Mouse (Mus musculus) lung, embryonic 14.5 days (tissue): ENCODE measurements around the gene Xk. TPM values are rescaled to one million over a fixed set of nuclear protein-coding genes. Genes with fewer than 3 reads are reported as not detected.

Experiments
- ATAC-seq: fragments of 200-750 bp; cut with Nextera tagmentation; 2 replicates; pipeline ENCODE4 v1.8.0; 2017; ENCODE audit warnings: mild to moderate bottlenecking, moderate TSS enrichment, moderate library complexity; ENCODE audit not compliant: insufficient read depth
- DNase-seq: peaks from one replicate; pipeline ENCODE4 v3.0.0-alpha.2; 2015
- H3K27ac ChIP-seq: fragments of 300-500 bp; sonication (generic); 2 replicates; pipeline ENCODE4 v1.5.1; 2014; ENCODE audit warnings: low read depth, mild to moderate bottlenecking, moderate library complexity
- H3K27me3 ChIP-seq: fragments of 300-500 bp; sonication (generic); 2 replicates; pipeline ENCODE4 v1.6.1; 2014; ENCODE audit warnings: low read length, control low read depth; ENCODE audit not compliant: insufficient read depth
- H3K36me3 ChIP-seq: fragments of 300-500 bp; sonication (generic); 2 replicates; pipeline ENCODE4 v1.6.1; 2014; ENCODE audit warnings: control low read depth; ENCODE audit not compliant: insufficient read depth
- H3K4me1 ChIP-seq: fragments of 300-500 bp; sonication (generic); 2 replicates; pipeline ENCODE4 v1.6.1; 2014; ENCODE audit warnings: antibody characterized with exemption, control low read depth; ENCODE audit not compliant: insufficient read depth
- H3K4me2 ChIP-seq: fragments of 300-500 bp; sonication (generic); 2 replicates; pipeline ENCODE4 v1.6.1; 2014; ENCODE audit warnings: mild to moderate bottlenecking
- H3K4me3 ChIP-seq: fragments of 300-500 bp; sonication (generic); 2 replicates; pipeline ENCODE4 v1.5.1; 2014; ENCODE audit warnings: low read depth, low read length
- H3K9ac ChIP-seq: fragments of 300-500 bp; sonication (generic); 2 replicates; pipeline ENCODE4 v1.6.1; 2014
- H3K9me3 ChIP-seq: fragments of 300-500 bp; sonication (generic); 2 replicates; pipeline ENCODE4 v1.6.1; 2016; ENCODE audit warnings: low read depth, low read length, control low read depth
- CTCF ChIP-seq: IDR thresholded peaks from 2 replicates; pipeline ENCODE4 v1.5.1; 2016; ENCODE audit warnings: antibody characterized with exemption, low read depth
- WGBS: fragments of 180-500 bp; shearing (Covaris S2); extraction: QIAGEN DNeasy Blood & Tissue Kit; methylation state at CpG from one replicate; pipeline ENCODE4 v1.1.7; 2014; 5-methylcytosine and 5-hydroxymethylcytosine counted together
- polyA plus RNA-seq: library from polyadenylated mRNA; unstranded; fragments of >200 nt; fragmentation: Nextera tagmentation; extraction: Ambion mirVana; gene quantifications from 2 replicates; pipeline ENCODE4 v1.2.1, GENCODE M21; 2014

The Xk gene
- 2.7 and 3.5 TPM in 2 replicates for polyA plus RNA-seq

DNA sequence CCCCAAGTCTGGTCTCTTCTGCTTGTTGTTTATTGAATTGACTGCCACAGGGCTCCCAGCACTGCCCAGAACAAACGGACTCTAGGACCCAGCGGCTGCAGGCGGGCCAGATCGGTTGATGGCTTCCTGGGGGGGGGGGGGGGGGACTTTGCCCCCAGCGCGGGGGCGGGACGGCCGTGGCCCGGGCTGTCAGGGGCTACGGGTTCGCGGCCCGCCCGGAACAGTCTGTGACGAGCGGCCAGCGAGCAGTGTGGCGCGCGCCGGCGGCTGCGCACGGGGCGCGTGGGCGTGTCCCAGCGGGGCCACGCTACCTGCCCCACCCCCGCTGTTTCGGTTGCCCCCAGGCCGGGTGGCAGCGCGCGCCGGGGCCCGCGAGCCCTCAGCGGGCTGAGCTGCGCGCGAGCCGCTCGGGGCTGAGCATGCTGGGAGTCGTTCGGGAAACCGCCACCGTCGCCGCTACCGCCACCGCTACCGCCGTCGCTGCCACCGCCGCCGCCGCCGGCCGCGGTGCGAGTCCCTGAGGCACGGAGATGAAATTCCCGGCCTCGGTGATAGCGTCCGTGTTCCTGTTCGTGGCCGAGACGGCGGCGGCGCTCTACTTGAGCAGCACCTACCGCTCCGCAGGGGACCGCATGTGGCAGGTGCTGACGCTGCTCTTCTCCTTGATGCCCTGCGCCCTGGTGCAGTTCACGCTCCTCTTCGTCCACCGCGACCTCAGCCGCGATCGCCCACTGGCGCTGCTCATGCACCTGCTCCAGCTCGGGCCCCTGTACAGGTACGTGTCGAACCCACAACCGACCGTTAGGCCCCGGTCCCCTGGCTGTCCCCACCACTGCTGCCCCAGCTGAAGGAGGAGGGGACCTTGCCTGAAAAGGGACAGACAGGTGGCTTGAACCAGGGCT is at the start of gene Xk:
TSS of gene Xk (plus strand) at position 297 of the 902 bp plus-strand sequence.
- Histone ChIP-seq H3K9ac (peak within 1 kb of the TSS; percentile 48), H3K36me3 (no peaks in the 10 kb centered on the region), H3K27me3 (no peaks in the 10 kb centered on the region), H3K27ac (peak within 1 kb of the TSS; percentile 36; the same call in 1 of the 2 replicates), H3K4me2 (peak within 1 kb of the TSS; percentile 58), H3K4me3 (peak within 1 kb of the TSS; percentile 53), H3K4me1 (no peaks in the 10 kb centered on the region), H3K9me3 (no peaks in the 10 kb centered on the region)
- ATAC-seq (peak; percentile 95), DNase-seq (peak; percentile 72)
- 8% methylated on average over 58 of the region's 94 CpGs for WGBS
- TF ChIP-seq CTCF, result no peak

DNA sequence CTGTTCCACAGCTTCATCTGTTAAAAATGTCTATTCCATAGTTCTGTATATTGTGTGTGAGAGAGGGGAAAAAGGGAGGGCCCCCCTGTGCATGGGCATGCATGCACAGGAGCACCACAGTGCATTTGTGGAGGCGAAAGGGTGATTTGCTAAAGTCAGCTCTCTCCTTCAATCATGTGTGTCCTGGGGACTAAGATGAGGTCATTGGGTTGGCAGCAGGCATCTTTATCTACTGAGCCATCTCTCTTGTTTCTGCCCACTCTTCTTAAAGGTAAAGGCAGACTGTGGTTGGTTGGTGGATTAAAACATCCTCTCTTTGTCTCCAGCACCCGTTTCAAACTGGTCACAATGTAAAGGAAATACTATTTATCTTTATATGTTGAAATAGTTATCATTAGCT is 45.5 kb upstream of the Xk start:
- WGBS, result 43% methylated on average over 2 of the region's 2 CpGs
- no peaks in the 10 kb centered on the region for H3K36me3 ChIP-seq
- no peak for DNase-seq
- no peak for TF ChIP-seq CTCF
- no peaks in the 10 kb centered on the region for H3K4me1 ChIP-seq
- no peak overlapping the region for H3K4me3 ChIP-seq
- H3K4me2 ChIP-seq, result no peak overlapping the region
- H3K9me3 ChIP-seq, result no peaks in the 10 kb centered on the region
- H3K27me3 ChIP-seq, result no peaks in the 10 kb centered on the region
- H3K9ac ChIP-seq, result no peak overlapping the region
- no peak overlapping the region for H3K27ac ChIP-seq
- no peak for ATAC-seq

DNA sequence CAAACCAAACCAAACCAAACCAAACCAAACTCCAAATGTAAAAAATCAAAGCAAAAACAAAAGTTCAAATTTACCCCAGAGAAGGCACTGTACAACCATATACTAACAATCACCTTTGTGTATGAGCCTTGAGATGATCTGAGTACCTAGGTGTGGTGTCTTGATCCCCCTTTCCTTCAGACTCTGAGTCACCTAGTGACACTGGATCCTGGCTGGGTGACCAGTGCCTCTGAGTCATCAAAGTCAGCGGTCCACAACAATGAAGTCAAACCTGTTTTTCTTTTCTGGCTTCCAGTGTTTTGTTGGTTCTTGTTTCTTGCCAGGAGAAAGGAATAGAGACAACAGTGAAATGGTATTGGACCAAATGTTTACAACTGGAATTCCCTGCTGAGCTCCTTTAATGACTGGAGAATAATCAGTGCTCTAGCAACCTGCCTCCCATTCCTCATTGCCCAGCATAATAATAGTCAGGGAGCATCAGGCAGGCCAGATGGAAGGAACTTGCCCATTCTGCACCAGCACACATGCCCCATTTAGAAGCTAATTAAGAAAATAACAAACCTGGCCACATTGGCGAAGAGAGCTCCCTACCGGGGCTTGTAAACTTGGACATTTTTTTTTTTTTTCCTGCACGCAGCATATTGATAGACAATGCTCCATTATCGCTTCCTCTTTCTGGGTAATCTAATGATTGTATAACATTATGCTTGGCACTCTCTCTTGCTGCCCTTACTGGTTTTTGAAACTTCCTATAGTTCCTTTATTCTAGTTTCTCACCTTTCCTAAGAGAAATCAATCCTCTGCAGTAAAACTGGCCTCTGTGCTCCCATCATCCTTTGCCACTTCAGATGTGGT is 31.6 kb upstream of the Xk start:
- TF ChIP-seq CTCF, result no peak
- no peaks in the 10 kb centered on the region for H3K9me3 ChIP-seq
- no peak overlapping the region for H3K4me2 ChIP-seq
- no peak for DNase-seq
- no peak overlapping the region for H3K27ac ChIP-seq
- no peak for ATAC-seq
- H3K9ac ChIP-seq, result no peak overlapping the region
- whole genome bisulfite sequencing, result 84% methylated on average over 5 of the region's 5 CpGs
- H3K4me1 ChIP-seq, result no peaks in the 10 kb centered on the region
- no peak overlapping the region for H3K4me3 ChIP-seq
- H3K36me3 ChIP-seq, result no peaks in the 10 kb centered on the region
- no peaks in the 10 kb centered on the region for H3K27me3 ChIP-seq

DNA sequence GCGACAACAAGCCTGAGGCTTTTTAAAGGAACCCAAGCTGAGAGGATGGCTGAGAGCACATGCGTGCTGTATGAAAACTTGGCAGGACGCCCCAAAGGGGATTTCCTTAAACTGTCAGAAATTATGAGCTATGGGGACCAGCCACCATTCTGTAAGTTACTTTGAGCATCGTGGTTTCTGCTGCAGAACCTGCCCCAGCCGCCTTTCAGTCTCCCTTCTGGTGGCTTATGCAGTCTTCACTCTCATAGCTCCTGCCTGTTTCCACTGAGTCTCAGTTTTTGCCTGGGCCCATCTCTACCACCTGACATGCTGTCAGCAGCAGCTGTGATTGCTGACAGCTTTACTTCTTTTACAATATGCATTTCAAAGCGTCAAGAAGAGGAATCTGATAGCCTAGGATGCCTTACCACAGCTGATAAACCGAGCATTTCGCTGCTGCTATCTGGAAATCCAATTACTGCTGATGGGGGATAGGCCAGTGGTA is 29.1 kb upstream of the Xk start:
- Histone ChIP-seq H3K9ac (no peak overlapping the region), H3K27ac (no peak overlapping the region), H3K27me3 (no peaks in the 10 kb centered on the region), H3K4me1 (no peaks in the 10 kb centered on the region), H3K36me3 (no peaks in the 10 kb centered on the region), H3K4me3 (no peak overlapping the region), H3K4me2 (no peak overlapping the region), H3K9me3 (no peaks in the 10 kb centered on the region)
- peak; percentile 63; the same call in 1 of the 2 replicates for ATAC-seq
- peak; percentile 80 for DNase-seq
- no peak for TF ChIP-seq CTCF
- 33% methylated on average over 8 of the region's 8 CpGs for WGBS

DNA sequence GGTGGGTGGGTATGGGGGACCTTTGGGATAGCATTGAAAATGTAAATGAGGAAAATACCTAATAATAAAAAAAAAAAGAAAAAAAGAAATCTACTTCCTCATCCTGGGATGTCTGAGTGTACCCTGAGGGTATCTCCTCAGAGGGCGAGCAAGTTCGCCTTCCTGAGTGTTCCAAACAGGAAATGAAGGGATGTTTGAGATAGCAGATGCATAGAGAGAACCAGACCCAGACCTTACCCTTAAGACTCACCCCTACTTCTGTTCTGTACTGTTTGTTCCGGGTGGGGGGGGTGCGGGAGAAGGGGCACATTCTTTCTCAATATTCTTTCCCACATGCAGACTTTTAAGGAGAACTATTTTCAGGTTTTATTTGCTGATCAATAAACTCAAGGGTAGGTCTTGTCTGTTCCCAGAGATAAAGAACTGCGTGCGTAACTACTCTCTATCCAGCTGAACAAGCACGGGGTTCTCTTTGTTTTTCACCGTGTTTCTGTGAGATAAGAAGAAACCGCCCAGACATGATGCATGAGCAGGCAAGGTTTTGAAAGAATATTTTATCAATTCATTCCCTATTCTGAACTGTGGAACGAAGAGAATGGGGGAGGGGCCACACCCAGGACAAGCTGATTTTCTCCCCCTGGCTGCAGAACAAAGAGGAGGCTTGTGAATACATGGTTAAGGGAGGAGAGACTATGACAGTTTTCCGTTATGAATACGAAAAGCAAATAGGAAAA is 27.8 kb upstream of the Xk start:
- Histone ChIP-seq H3K9me3 (no peaks in the 10 kb centered on the region), H3K27me3 (no peaks in the 10 kb centered on the region), H3K36me3 (no peaks in the 10 kb centered on the region), H3K9ac (no peak overlapping the region), H3K27ac (no peak overlapping the region), H3K4me1 (no peaks in the 10 kb centered on the region), H3K4me2 (no peak overlapping the region), H3K4me3 (no peak overlapping the region)
- 46% methylated on average over 12 of the region's 12 CpGs for WGBS
- no peak for TF ChIP-seq CTCF
- peak; percentile 47; the same call in 1 of the 2 replicates for ATAC-seq
- DNase-seq, result no peak

DNA sequence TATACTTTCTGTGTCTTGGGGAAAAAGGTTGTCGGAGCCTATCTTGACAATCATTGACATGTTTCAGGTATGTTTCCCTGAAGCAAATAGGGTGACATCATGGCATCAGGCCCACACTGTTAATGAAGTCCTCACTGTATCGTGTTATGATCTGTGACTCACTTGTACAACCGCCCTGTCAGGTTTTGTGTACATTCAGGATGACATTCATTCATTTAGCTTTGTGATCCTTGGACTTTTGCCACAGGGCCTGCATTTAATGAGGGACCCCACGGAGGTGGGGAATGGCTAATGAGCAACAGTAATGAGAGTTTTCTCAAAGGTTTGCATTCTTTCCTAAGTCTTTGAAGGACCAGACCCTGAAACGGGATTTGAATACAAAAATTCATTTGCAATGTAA is 23.6 kb upstream of the Xk start:
- Histone ChIP-seq H3K4me3 (no peak overlapping the region), H3K36me3 (no peaks in the 10 kb centered on the region), H3K9ac (no peak overlapping the region), H3K9me3 (no peaks in the 10 kb centered on the region), H3K4me2 (no peak overlapping the region), H3K27ac (no peak overlapping the region), H3K4me1 (no peaks in the 10 kb centered on the region), H3K27me3 (no peaks in the 10 kb centered on the region)
- no peak for ATAC-seq
- WGBS, result 42% methylated on average over 5 of the region's 5 CpGs
- no peak for TF ChIP-seq CTCF
- DNase-seq, result no peak
